Mouse (Mus musculus) forebrain, embryonic 11.5 days (tissue): Measurements from ENCODE around the gene Ier5. TPM values are rescaled to one million over a fixed set of nuclear protein-coding genes. Genes with fewer than 3 reads are reported as not detected.

Experiments used
- ATAC-seq: fragments of 200-750 bp; cut with Nextera tagmentation; replicated peaks from 2 replicates; pipeline ENCODE4 v1.8.0; 2017; ENCODE audit warnings: moderate TSS enrichment; ENCODE audit not compliant: low FRiP score
- DNase-seq: peaks from one replicate; pipeline ENCODE4 v3.0.0-alpha.2; 2017; ENCODE audit warnings: low spot score
- H3K27ac ChIP-seq: fragments of 300-500 bp; sonication (generic); 2 replicates; pipeline ENCODE4 v1.5.1; 2014; ENCODE audit warnings: low read depth, low read length
- H3K27me3 ChIP-seq: fragments of 300-500 bp; sonication (generic); 2 replicates; pipeline ENCODE4 v1.6.1; 2014; ENCODE audit warnings: mild to moderate bottlenecking, low read length, mixed read lengths; ENCODE audit not compliant: control insufficient read depth, insufficient read depth
- H3K36me3 ChIP-seq: fragments of 300-500 bp; sonication (generic); 2 replicates; pipeline ENCODE4 v1.6.1; 2014; ENCODE audit warnings: mild to moderate bottlenecking, low read length, moderate library complexity, mixed read lengths; ENCODE audit not compliant: control insufficient read depth, insufficient read depth
- H3K4me1 ChIP-seq: fragments of 300-500 bp; sonication (generic); replicated peaks from 2 replicates; pipeline ENCODE4 v1.6.1; 2014; ENCODE audit warnings: low read length, mixed read lengths; ENCODE audit not compliant: control insufficient read depth, insufficient read depth
- H3K4me2 ChIP-seq: fragments of 300-500 bp; sonication (generic); 2 replicates; pipeline ENCODE4 v1.6.1; 2014; ENCODE audit warnings: low read depth, mild to moderate bottlenecking, low read length, moderate library complexity, mixed read lengths; ENCODE audit not compliant: severe bottlenecking
- H3K4me3 ChIP-seq: fragments of 300-500 bp; sonication (generic); 2 replicates; pipeline ENCODE4 v1.5.1; 2014; ENCODE audit warnings: low read depth, low read length
- H3K9ac ChIP-seq: fragments of 300-500 bp; sonication (generic); 2 replicates; pipeline ENCODE4 v1.6.1; 2014; ENCODE audit warnings: low read length
- H3K9me3 ChIP-seq: fragments of 300-500 bp; sonication (generic); 2 replicates; pipeline ENCODE4 v1.6.1; 2016; ENCODE audit warnings: low read length, mixed read lengths; ENCODE audit not compliant: control insufficient read depth
- WGBS: fragments of 180-500 bp; shearing (Covaris S2); extraction: QIAGEN DNeasy Blood & Tissue Kit; methylation state at CpG from one replicate; pipeline ENCODE4 v1.1.7; 2014; 5-methylcytosine and 5-hydroxymethylcytosine counted together
- polyA plus RNA-seq: library from polyadenylated mRNA; unstranded; fragments of >200 nt; fragmentation: Nextera tagmentation; extraction: Ambion mirVana; gene quantifications from 2 replicates; pipeline ENCODE4 v1.2.1, GENCODE M21; 2014

The Ier5 gene
- polyA plus RNA-seq, 1 experiment from 2014 or later: 19.4 TPM

- ATAC-seq (no peak), DNase-seq (no peak)
- H3K27me3 ChIP-seq: no peaks in the 10 kb centered on the region
- H3K4me3 ChIP-seq: no peak overlapping the region
- WGBS: 32% methylated on average over 4 of the region's 4 CpGs
- peaks cover 16% of the 10 kb centered on the region for H3K4me1 ChIP-seq
- no peak overlapping the region for H3K4me2 ChIP-seq
- no peak overlapping the region for H3K27ac ChIP-seq
- H3K36me3 ChIP-seq: no peaks in the 10 kb centered on the region
- H3K9ac ChIP-seq: no peak overlapping the region
- no peaks in the 10 kb centered on the region for H3K9me3 ChIP-seq
Measured at GRCm38 (mm10) chr1:155108412-155108811, 9.0 kb upstream of the Ier5 start.

- 62% methylated on average over 5 of the region's 5 CpGs for WGBS
- no peak overlapping the region for H3K27ac ChIP-seq
- no peak overlapping the region for H3K4me3 ChIP-seq
- peaks cover 16% of the 10 kb centered on the region; the same call in 1 of the 2 replicates for H3K4me1 ChIP-seq
- H3K36me3 ChIP-seq: no peaks in the 10 kb centered on the region
- no peak overlapping the region for H3K9ac ChIP-seq
- no peaks in the 10 kb centered on the region for H3K27me3 ChIP-seq
- no peaks in the 10 kb centered on the region for H3K9me3 ChIP-seq
- no peak overlapping the region for H3K4me2 ChIP-seq
- no peak for ATAC-seq
- no peak for DNase-seq
Measured at GRCm38 (mm10) chr1:155107843-155108242, 8.4 kb upstream of the Ier5 start.

- Histone ChIP-seq H3K4me1 (peaks cover 12% of the 10 kb centered on the region; the same call in 1 of the 2 replicates), H3K4me3 (no peak overlapping the region), H3K9ac (no peak overlapping the region), H3K36me3 (no peaks in the 10 kb centered on the region), H3K4me2 (no peak overlapping the region), H3K27ac (no peak overlapping the region), H3K27me3 (no peaks in the 10 kb centered on the region), H3K9me3 (no peaks in the 10 kb centered on the region)
- WGBS: 73% methylated on average over 1 of the region's 1 CpGs
- DNase-seq: no peak
- ATAC-seq: no peak
Measured at GRCm38 (mm10) chr1:155106310-155106709, 6.9 kb upstream of the Ier5 start.

- H3K4me2 ChIP-seq: no peak overlapping the region
- H3K9me3 ChIP-seq: no peaks in the 10 kb centered on the region
- no peak overlapping the region for H3K27ac ChIP-seq
- H3K27me3 ChIP-seq: no peaks in the 10 kb centered on the region
- ATAC-seq: no peak
- DNase-seq: no peak
- no peaks in the 10 kb centered on the region for H3K36me3 ChIP-seq
- H3K9ac ChIP-seq: no peak overlapping the region
- H3K4me1 ChIP-seq: 0 out of 2 replicates have a peak, but pooled peaks cover 2% of the 10 kb centered on the region
- no peak overlapping the region for H3K4me3 ChIP-seq
- WGBS: 91% methylated on average over 5 of the region's 5 CpGs
Measured at GRCm38 (mm10) chr1:155103991-155104390, 4.6 kb upstream of the Ier5 start.

- no peaks in the 10 kb centered on the region for H3K27me3 ChIP-seq
- H3K36me3 ChIP-seq: no peaks in the 10 kb centered on the region
- no peak overlapping the region for H3K4me2 ChIP-seq
- no peak overlapping the region for H3K4me3 ChIP-seq
- no peak for ATAC-seq
- 74% methylated on average over 4 of the region's 4 CpGs for WGBS
- no peak overlapping the region for H3K9ac ChIP-seq
- H3K4me1 ChIP-seq: no peaks in the 10 kb centered on the region
- H3K27ac ChIP-seq: no peak overlapping the region
- H3K9me3 ChIP-seq: no peaks in the 10 kb centered on the region
- DNase-seq: no peak
Measured at GRCm38 (mm10) chr1:155102631-155103030, 3.2 kb upstream of the Ier5 start.

- DNase-seq: peak; percentile 76
- Histone ChIP-seq H3K27me3 (no peaks in the 10 kb centered on the region), H3K9ac (peak overlapping the region; percentile 99), H3K4me3 (peak overlapping the region; percentile 100), H3K36me3 (no peaks in the 10 kb centered on the region; the same call in 1 of the 2 replicates), H3K9me3 (no peaks in the 10 kb centered on the region), H3K4me1 (no peaks in the 10 kb centered on the region), H3K27ac (peak overlapping the region; percentile 75), H3K4me2 (peak overlapping the region; percentile 79)
- ATAC-seq: peak; percentile 50
- under 1% methylated on average over 71 of the region's 93 CpGs for WGBS
Measured at GRCm38 (mm10) chr1:155098486-155099279, 753 bp downstream of the Ier5 start.

- Histone ChIP-seq H3K27ac (peak overlapping the region; percentile 70), H3K4me3 (peak overlapping the region; percentile 100), H3K4me1 (peaks cover 2% of the 10 kb centered on the region; the same call in 1 of the 2 replicates), H3K36me3 (no peaks in the 10 kb centered on the region; the same call in 1 of the 2 replicates), H3K27me3 (no peaks in the 10 kb centered on the region), H3K9ac (peak overlapping the region; percentile 99), H3K4me2 (peak overlapping the region; percentile 79), H3K9me3 (no peaks in the 10 kb centered on the region)
- peak; percentile 5; the same call in 1 of the 2 replicates for ATAC-seq
- under 1% methylated on average over 33 of the region's 33 CpGs for WGBS
- DNase-seq: peak; percentile 65
Measured at GRCm38 (mm10) chr1:155097931-155098485, 1.4 kb downstream of the Ier5 start.

GRCm38 (mm10) chr1:155097354-155097753 is 2.1 kb downstream of the Ier5 start:
- H3K9me3 ChIP-seq: no peaks in the 10 kb centered on the region
- H3K27me3 ChIP-seq: no peaks in the 10 kb centered on the region
- DNase-seq (no peak), ATAC-seq (no peak)
- WGBS: 31% methylated on average over 6 of the region's 6 CpGs
- H3K36me3 ChIP-seq: no peaks in the 10 kb centered on the region; the same call in 1 of the 2 replicates
- H3K4me1 ChIP-seq: peaks cover 9% of the 10 kb centered on the region; the same call in 1 of the 2 replicates
- H3K4me3 ChIP-seq: peak overlapping the region; percentile 100
- peak overlapping the region; percentile 79 for H3K4me2 ChIP-seq
- H3K27ac ChIP-seq: no peak overlapping the region
- H3K9ac ChIP-seq: peak overlapping the region; percentile 99
